Mouse (Mus musculus) E14TG2a.4 (cell line): ENCODE data around the gene Zic1.

Experiments
- CTCF ChIP-seq: conservative IDR thresholded peaks from 2 replicates; pipeline ENCODE4 v1.5.1; 2014; ENCODE audit warnings: low read length
- NANOG ChIP-seq: IDR thresholded peaks from 2 replicates; pipeline ENCODE4 v1.6.1; 2014; ENCODE audit warnings: borderline replicate concordance, low read length, mixed read lengths
- POU5F1 ChIP-seq: IDR thresholded peaks from 2 replicates; pipeline ENCODE4 v1.6.1; 2014; ENCODE audit warnings: low read length, borderline replicate concordance

DNA sequence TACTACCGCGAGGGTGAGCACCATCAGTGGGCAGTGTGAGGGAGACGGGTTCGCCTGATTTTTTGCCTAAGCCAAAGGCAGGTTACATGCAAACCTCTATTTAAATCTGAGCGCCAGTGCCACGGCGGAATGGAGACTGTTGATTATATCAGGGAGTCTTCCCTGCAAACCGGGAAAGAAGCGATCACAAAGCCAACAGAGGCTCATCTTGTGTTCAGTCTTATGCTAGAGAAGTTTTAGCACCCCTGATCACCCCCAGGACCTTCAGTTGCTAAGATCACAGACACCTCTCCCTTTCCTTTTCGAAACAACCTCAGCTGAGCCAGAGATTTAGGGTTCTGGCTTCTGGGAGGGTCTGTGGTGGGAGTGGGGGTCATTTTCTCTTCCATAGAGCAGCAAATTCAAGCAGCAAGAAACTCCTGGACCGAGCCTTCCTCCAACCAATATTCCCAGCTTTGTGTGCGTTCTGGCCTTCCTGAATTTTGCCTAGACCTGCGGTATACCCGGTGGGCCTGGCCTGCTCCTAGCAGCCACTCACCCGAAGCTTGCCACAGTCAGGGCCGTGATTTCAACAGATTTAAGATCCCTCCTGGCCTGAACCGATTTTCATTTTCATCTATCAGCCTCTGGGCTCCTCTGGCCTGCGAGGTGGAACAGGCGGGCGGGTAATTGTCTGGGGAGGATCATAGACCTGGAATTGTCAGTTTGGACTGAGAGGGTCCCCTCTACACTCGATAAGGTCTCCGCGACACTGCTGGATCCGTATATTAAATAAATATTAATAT is 17.1 kb upstream of the Zic1 start:
- TF ChIP-seq CTCF (no peak), POU5F1 (no peak), NANOG (no peak)
